Mouse (Mus musculus): Measurements from ENCODE around the gene Bzw2. TPM values are rescaled to one million over a fixed set of nuclear protein-coding genes. Genes with fewer than 3 reads are reported as not detected.

The Bzw2 gene
- polyA plus RNA-seq, 1 experiment = 25.9 TPM

DNA sequence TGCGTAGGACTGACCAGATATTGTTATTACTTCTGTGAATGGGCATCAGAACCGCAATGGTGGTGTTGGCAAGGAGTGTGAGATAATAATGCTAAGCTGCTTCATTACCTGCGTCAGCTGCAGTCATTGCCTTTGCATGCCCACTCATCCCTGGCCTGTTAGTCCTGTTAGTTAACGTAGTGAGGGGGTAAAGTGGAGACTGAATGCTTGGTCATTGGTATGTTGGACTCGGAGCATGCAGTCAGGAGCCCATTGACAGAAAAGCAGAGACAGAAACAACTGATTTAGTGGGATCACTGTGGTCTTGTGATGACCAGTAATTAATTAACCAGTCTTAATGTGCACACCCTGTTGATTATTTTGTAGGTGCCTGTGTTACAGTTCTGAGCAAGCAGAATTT, 19.3 kb upstream of the Bzw2 start:
- 84% methylated on average over 5 of the region's 5 CpGs for WGBS
- Histone ChIP-seq H3K4me3 (replicated peaks; ENCODE audit: control insufficient read depth, low read depth, low read length) (no peak overlapping the region), H3K27ac (ENCODE audit: control insufficient read depth, insufficient read depth, low read depth, low read length, poor library complexity) (no peak overlapping the region), H3K4me1 (ENCODE audit: control insufficient read depth, insufficient read depth, low read length) (no peaks in the 10 kb centered on the region)
- TF ChIP-seq CTCF (IDR thresholded peaks at IDR 0.05; ENCODE audit: control insufficient read depth, insufficient read depth, low read length) (no peak), POLR2A (IDR thresholded peaks at IDR 0.05; ENCODE audit: borderline replicate concordance, control insufficient read depth, low read depth, low read length) (no peak)

DNA sequence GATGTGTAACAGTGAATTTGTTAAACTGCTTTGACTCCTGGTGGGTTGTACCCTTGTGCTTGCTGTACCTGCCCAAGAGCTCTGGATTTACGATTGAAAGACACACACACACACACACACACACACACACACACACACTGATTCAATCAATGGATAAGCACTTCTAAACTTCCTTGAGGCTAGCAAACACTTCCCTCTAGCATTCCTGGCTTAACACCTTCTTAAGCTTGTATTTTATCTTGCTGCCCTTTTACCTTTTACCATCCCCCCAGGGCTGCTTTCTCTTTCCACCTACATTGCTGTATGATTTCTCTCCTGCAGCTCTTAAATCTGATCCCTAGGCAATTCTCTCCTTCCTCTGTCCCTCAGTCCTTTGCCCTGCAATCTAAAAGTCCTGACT, 7.4 kb upstream of the Bzw2 start:
- TF ChIP-seq CTCF (IDR thresholded peaks at IDR 0.05; ENCODE audit: control insufficient read depth, insufficient read depth, low read length) = no peak
- TF ChIP-seq POLR2A (IDR thresholded peaks at IDR 0.05; ENCODE audit: borderline replicate concordance, control insufficient read depth, low read depth, low read length) = no peak
- H3K27ac ChIP-seq (ENCODE audit: control insufficient read depth, insufficient read depth, low read depth, low read length, poor library complexity) = no peak overlapping the region
- H3K4me3 ChIP-seq (replicated peaks; ENCODE audit: control insufficient read depth, low read depth, low read length) = no peak overlapping the region
- no peaks in the 10 kb centered on the region for H3K4me1 ChIP-seq (ENCODE audit: control insufficient read depth, insufficient read depth, low read length)
- WGBS = 95% methylated on average over 1 of the region's 1 CpGs

DNA sequence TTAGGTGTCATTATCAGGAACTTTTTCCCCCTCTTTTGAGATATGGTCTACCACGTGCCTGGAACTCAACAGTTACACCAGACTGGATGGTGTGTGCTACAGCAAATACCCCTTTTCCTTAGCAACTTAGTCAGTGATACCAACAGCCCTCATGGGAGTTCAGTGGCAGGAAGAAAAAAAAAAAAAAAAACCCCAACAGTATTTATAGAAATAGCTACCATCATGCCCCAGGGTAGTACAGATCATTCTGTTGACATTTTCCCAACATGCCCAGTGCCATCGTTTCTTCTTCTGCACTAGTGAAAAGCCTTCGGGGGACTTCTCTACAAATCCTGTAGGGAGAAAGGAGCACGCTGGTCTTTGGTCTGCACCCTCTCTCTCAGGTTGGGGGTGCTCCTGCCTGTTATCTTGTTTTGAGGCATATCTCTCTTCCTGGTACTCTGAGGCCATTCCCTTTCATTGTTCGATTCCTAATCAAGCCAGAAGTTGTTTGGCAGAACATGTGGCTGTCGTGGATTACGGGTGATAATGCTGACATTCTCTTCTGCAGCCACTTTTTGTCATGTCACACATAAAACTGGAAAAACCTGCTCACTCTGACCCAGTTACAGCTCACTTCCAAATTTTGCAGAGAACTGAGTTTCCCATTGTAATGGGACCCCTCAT, 6.4 kb upstream of the Bzw2 start:
- WGBS = 62% methylated on average over 7 of the region's 7 CpGs
- no peaks in the 10 kb centered on the region for H3K4me1 ChIP-seq (ENCODE audit: control insufficient read depth, insufficient read depth, low read length)
- no peak overlapping the region for H3K27ac ChIP-seq (ENCODE audit: control insufficient read depth, insufficient read depth, low read depth, low read length, poor library complexity)
- no peak for TF ChIP-seq POLR2A (IDR thresholded peaks at IDR 0.05; ENCODE audit: borderline replicate concordance, control insufficient read depth, low read depth, low read length)
- TF ChIP-seq CTCF (IDR thresholded peaks at IDR 0.05; ENCODE audit: control insufficient read depth, insufficient read depth, low read length) = no peak
- no peak overlapping the region for H3K4me3 ChIP-seq (replicated peaks; ENCODE audit: control insufficient read depth, low read depth, low read length)

DNA sequence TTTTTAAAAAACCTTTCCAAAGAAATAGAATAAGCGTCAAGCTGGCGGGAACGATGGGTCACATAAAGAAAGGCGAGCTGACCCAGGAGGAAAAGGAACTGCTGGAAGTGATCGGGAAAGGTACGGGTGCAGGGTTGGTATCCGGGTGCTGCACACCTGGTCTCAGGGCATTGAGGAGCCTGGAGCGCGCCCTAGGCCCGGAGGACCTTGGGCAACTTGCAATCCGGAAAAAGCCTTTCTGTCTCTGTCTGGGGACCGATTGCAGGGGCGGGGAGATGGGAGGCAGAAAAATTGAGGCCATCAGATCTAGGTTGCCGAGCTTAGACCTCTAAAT, 609 bp downstream of the Bzw2 start:
- peaks cover 4% of the 10 kb centered on the region; the same call in 1 of the 2 replicates for H3K4me1 ChIP-seq (ENCODE audit: control insufficient read depth, insufficient read depth, low read length)
- no peak for TF ChIP-seq CTCF (IDR thresholded peaks at IDR 0.05; ENCODE audit: control insufficient read depth, insufficient read depth, low read length)
- TF ChIP-seq POLR2A (IDR thresholded peaks at IDR 0.05; ENCODE audit: borderline replicate concordance, control insufficient read depth, low read depth, low read length) = no peak
- H3K27ac ChIP-seq (ENCODE audit: control insufficient read depth, insufficient read depth, low read depth, low read length, poor library complexity) = peak overlapping the region; percentile 57
- H3K4me3 ChIP-seq (replicated peaks; ENCODE audit: control insufficient read depth, low read depth, low read length) = peak overlapping the region; percentile 84
- under 1% methylated on average over 14 of the region's 14 CpGs for WGBS

DNA sequence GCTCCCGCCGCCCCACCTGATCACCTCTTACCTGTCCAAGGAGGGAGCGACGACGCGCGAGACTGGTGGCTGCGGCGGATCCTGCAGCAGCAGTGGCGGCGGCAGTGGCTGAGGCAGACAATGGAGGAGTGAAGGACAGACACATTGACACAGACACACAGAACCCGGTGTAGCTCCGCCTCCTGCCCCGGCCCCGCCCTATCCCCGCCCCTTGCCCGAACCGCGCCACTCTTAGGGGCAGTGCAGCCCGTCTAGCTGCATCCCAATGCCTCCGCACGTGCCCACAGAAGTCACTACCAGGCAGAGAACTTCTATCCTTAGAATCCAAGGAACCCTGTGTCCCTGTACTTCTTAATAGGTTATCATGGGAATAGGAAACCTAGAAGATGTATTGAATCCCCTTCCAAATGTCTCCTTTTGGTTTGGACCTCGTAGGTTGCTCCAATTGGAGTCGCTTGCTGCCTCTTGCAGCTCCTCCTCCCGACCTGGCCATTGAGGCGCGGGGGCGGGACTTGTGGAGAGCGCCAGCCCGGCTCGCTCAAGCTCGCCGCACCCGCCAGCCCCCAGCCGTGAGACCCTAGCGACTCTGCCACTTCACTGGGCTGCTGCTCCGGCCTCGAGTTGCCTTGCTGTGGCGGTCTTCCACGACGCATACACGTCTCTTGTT, 1.1 kb downstream of the Bzw2 start, which contains the start of gene Ankmy2:
Gene Ankmy2 (plus strand): TSS at position 478 of the 667 bp plus-strand sequence.
- peaks cover 4% of the 10 kb centered on the region; the same call in 1 of the 2 replicates for H3K4me1 ChIP-seq (ENCODE audit: control insufficient read depth, insufficient read depth, low read length)
- H3K4me3 ChIP-seq (replicated peaks; ENCODE audit: control insufficient read depth, low read depth, low read length) = peak within 1 kb of the TSS; percentile 84
- TF ChIP-seq POLR2A (IDR thresholded peaks at IDR 0.05; ENCODE audit: borderline replicate concordance, control insufficient read depth, low read depth, low read length) (peak; percentile 97), CTCF (IDR thresholded peaks at IDR 0.05; ENCODE audit: control insufficient read depth, insufficient read depth, low read length) (no peak)
- under 1% methylated on average over 42 of the region's 42 CpGs for WGBS
- H3K27ac ChIP-seq (ENCODE audit: control insufficient read depth, insufficient read depth, low read depth, low read length, poor library complexity) = peak within 1 kb of the TSS; percentile 57

DNA sequence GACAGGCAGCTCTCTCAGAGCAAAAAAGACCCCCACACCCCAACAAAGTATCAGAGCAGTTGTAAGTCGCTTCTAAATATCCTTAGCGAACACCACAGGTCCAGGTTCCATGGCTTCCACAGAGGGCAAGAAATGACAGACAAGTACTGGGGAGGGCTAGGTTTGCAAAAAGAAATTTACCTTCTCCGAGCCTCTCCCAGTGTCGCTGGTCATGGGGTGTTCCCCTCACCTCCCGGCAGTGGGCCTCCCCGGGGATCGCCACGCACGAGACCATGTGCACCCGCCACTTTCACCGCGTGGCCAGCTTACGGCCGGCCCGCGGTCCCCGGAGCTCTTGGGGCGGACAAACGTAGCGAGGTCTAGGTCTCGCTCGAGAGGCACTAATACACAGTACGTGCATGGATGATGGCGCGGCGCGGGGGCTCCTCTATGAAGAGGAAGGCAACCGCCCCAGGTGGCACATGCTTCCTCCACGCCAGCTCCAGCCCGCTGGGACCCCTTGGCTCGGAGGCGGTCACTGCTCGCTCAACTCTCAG, 1.7 kb downstream of the Bzw2 start:
- no peak for TF ChIP-seq CTCF (IDR thresholded peaks at IDR 0.05; ENCODE audit: control insufficient read depth, insufficient read depth, low read length)
- no peak for TF ChIP-seq POLR2A (IDR thresholded peaks at IDR 0.05; ENCODE audit: borderline replicate concordance, control insufficient read depth, low read depth, low read length)
- under 1% methylated on average over 33 of the region's 33 CpGs for WGBS
- Histone ChIP-seq H3K27ac (ENCODE audit: control insufficient read depth, insufficient read depth, low read depth, low read length, poor library complexity) (peak overlapping the region; percentile 21), H3K4me3 (replicated peaks; ENCODE audit: control insufficient read depth, low read depth, low read length) (peak overlapping the region; percentile 84), H3K4me1 (ENCODE audit: control insufficient read depth, insufficient read depth, low read length) (peaks cover 4% of the 10 kb centered on the region; the same call in 1 of the 2 replicates)

DNA sequence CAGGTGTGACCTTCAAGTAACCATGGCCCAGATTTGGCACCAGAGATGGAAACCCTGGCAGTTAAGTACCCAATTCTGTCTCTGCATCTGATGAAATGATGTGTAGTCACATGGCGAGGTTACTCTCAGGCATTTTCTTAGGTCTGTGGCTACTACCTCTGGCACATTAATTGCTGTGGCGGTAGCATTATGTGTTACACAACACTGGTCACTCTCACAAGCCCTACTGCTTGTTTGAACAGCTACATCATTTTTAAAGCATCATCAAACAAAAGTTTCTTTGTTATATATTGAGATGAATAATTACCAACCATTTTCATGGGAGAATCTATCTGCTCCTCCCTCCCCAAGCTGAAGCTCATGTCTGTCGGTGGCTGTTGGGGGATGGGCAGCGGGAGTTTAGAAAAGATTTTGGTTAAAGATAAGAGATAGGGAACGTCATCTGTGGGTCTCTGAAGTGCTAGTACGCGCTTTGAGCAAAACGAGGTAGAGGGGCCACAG, 2.7 kb downstream of the Bzw2 start:
- no peak for TF ChIP-seq CTCF (IDR thresholded peaks at IDR 0.05; ENCODE audit: control insufficient read depth, insufficient read depth, low read length)
- no peak for TF ChIP-seq POLR2A (IDR thresholded peaks at IDR 0.05; ENCODE audit: borderline replicate concordance, control insufficient read depth, low read depth, low read length)
- Histone ChIP-seq H3K27ac (ENCODE audit: control insufficient read depth, insufficient read depth, low read depth, low read length, poor library complexity) (no peak overlapping the region), H3K4me1 (ENCODE audit: control insufficient read depth, insufficient read depth, low read length) (peaks cover 4% of the 10 kb centered on the region; the same call in 1 of the 2 replicates), H3K4me3 (replicated peaks; ENCODE audit: control insufficient read depth, low read depth, low read length) (no peak overlapping the region)
- WGBS = 6% methylated on average over 8 of the region's 8 CpGs

DNA sequence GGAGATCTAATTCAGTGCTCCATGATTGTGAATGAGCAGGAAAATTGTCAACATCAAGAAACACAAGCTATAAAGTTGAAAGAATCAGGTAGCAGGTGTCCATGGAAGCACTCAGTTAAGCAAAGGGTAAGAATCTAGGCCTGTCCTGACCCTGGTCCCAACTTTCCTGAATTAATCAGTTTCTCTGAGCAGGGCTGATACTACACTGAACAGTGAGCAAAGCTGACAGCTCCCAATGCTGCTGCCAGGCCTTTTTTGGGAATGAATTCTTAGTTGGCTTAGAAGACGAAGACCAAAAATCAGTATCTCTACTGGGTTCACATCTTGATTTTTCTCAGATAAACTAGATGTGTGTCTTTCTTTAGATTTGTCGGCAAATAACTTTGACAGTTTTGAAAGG, 7.1 kb downstream of the Bzw2 start:
- TF ChIP-seq POLR2A (IDR thresholded peaks at IDR 0.05; ENCODE audit: borderline replicate concordance, control insufficient read depth, low read depth, low read length) = no peak
- Histone ChIP-seq H3K4me1 (ENCODE audit: control insufficient read depth, insufficient read depth, low read length) (peaks cover 1% of the 10 kb centered on the region; the same call in 1 of the 2 replicates), H3K27ac (ENCODE audit: control insufficient read depth, insufficient read depth, low read depth, low read length, poor library complexity) (no peak overlapping the region), H3K4me3 (replicated peaks; ENCODE audit: control insufficient read depth, low read depth, low read length) (no peak overlapping the region)
- 91% methylated on average over 2 of the region's 2 CpGs for WGBS
